Mouse (Mus musculus): ENCODE results near the gene Galt.

DNA sequence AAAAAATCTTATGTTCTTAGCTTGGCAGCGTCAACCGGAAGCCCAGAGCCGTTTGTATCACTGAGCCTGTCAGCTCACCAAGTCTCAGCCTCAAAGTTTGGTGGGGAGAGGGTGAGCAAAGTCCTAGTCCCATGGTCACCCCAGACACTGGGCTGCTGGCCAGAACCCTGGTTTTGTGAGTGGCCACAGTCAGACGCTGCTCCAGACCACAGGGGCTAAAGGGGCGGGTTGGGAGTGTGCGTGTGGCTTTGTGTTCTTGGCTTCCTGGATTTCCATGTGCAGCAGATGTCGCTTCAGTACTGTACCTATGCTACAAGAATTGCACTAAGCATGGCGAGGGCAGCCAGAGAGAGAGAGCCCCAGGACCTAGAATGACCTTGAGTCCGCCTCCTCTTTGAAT is 4.2 kb downstream of the Galt start:
- TF ChIP-seq CTCF (IDR thresholded peaks at IDR 0.05; ENCODE audit: insufficient read depth, low read length) (no peak), POLR2A (IDR thresholded peaks at IDR 0.05; ENCODE audit: borderline replicate concordance, extremely low read depth, low read depth, low read length) (no peak)
